Mouse (Mus musculus): ENCODE data around the gene Cdc14b.

- TF ChIP-seq CTCF (IDR thresholded peaks at IDR 0.05; ENCODE audit: extremely low read depth, insufficient read length, insufficient replicate concordance, low read depth, low read length) (no peak), POLR2A (IDR thresholded peaks at IDR 0.05; ENCODE audit: low read depth, low read length) (no peak)
Observed at GRCm38 (mm10) chr13:64242721-64243120, 32.4 kb downstream of the Cdc14b start.
